ENCODE assay signal across 29 mouse cellular contexts in genomic region chr4:25891888-25892661, GRCm38 (mm10).
"Had no signal": no experiment of that assay in that cellular context is flagged by ENCODE, and none has a peak within 500 bp of the region (broad histone marks: within the 10 kb centered on the region; RNA-seq: fewer than 3 reads in every experiment).

No protein-coding gene starts in this region.

- DNase-seq: heart, postnatal 10 days; heart, postnatal 14 days; heart, postnatal 36 days; heart, postnatal 4 days; kidney, adult 11 months; kidney, adult 18-20 months; kidney, adult 2 months; kidney, adult 8-10 months; kidney, adult 9 months; kidney, postnatal 10 days; kidney, postnatal 14 days; kidney, postnatal 25 days; kidney, postnatal 36 days; kidney, postnatal 4 days; layer of hippocampus, adult 9-11 months; layer of hippocampus, postnatal 36 days had no signal

- ATAC-seq: hindbrain, embryonic 16.5 days; hindbrain, postnatal 0 days; inflammation-experienced regulatory T-cells, adult 6 months; intestine, embryonic 15.5 days; intestine, embryonic 16.5 days; intestine, postnatal 0 days had no signal

- H3K27me3 ChIP-seq: heart, embryonic 12.5 days; heart, embryonic 13.5 days; heart, embryonic 15.5 days; hindbrain, embryonic 12.5 days; hindbrain, embryonic 13.5 days; hindbrain, embryonic 15.5 days; intestine, embryonic 15.5 days; kidney, embryonic 15.5 days had no signal
